Mouse (Mus musculus) lung, embryonic 16.5 days (tissue): Measurements from ENCODE around the gene Tmem151a. TPM values are rescaled to one million over a fixed set of nuclear protein-coding genes. Genes with fewer than 3 reads are reported as not detected.
"Not testable (repeated sequence)": the region's sequence is repeated elsewhere in the genome, so short reads cannot be mapped to it uniquely, and the experiment has no call there.

Source experiments
- ATAC-seq: fragments of 200-750 bp; cut with Nextera tagmentation; 2 replicates; pipeline ENCODE4 v1.8.0; 2017; ENCODE audit warnings: low read depth, mild to moderate bottlenecking, moderate library complexity
- H3K27ac ChIP-seq: fragments of 300-500 bp; sonication (generic); 2 replicates; pipeline ENCODE4 v1.5.1; 2014; ENCODE audit warnings: mild to moderate bottlenecking, control low read depth, low read length
- H3K27me3 ChIP-seq: fragments of 300-500 bp; sonication (generic); 2 replicates; pipeline ENCODE4 v1.6.1; 2014; ENCODE audit warnings: low read depth, low read length, mixed read lengths; ENCODE audit not compliant: control insufficient read depth, insufficient read depth
- H3K36me3 ChIP-seq: fragments of 300-500 bp; sonication (generic); 2 replicates; pipeline ENCODE4 v1.6.1; 2014; ENCODE audit warnings: low read length; ENCODE audit not compliant: control insufficient read depth, insufficient read depth
- H3K4me1 ChIP-seq: fragments of 300-500 bp; sonication (generic); replicated peaks from 2 replicates; pipeline ENCODE4 v1.6.1; 2014; ENCODE audit warnings: low read length, mixed read lengths; ENCODE audit not compliant: control insufficient read depth, insufficient read depth
- H3K4me2 ChIP-seq: fragments of 300-500 bp; sonication (generic); 2 replicates; pipeline ENCODE4 v1.6.1; 2014; ENCODE audit warnings: low read depth, low read length, control low read depth
- H3K4me3 ChIP-seq: fragments of 300-500 bp; sonication (generic); 2 replicates; pipeline ENCODE4 v1.5.1; 2014; ENCODE audit warnings: mild to moderate bottlenecking, low read length, control low read depth
- H3K9ac ChIP-seq: fragments of 300-500 bp; sonication (generic); 2 replicates; pipeline ENCODE4 v1.6.1; 2014; ENCODE audit warnings: low read length, control low read depth
- H3K9me3 ChIP-seq: fragments of 300-500 bp; sonication (generic); 2 replicates; pipeline ENCODE4 v1.6.1; 2016; ENCODE audit warnings: low read length; ENCODE audit not compliant: control insufficient read depth
- WGBS: fragments of 180-500 bp; shearing (Covaris S2); extraction: QIAGEN DNeasy Blood & Tissue Kit; methylation state at CpG from one replicate; pipeline ENCODE4 v1.1.7; 2014; 5-methylcytosine and 5-hydroxymethylcytosine counted together
- polyA plus RNA-seq: library from polyadenylated mRNA; unstranded; fragments of >200 nt; fragmentation: Nextera tagmentation; extraction: Ambion mirVana; gene quantifications from 2 replicates; pipeline ENCODE4 v1.2.1, GENCODE M21; 2015

Gene Tmem151a
- polyA plus RNA-seq, 1 experiment from 2014 or later, result 3.6 TPM

- Histone ChIP-seq H3K9ac (no peak overlapping the region), H3K36me3 (peaks cover 24% of the 10 kb centered on the region), H3K4me1 (peaks cover 12% of the 10 kb centered on the region), H3K9me3 (no peaks in the 10 kb centered on the region), H3K27me3 (peaks cover 3% of the 10 kb centered on the region; the same call in 1 of the 2 replicates), H3K27ac (no peak overlapping the region), H3K4me2 (no peak overlapping the region), H3K4me3 (no peak overlapping the region)
- WGBS, result 7% methylated on average over 9 of the region's 9 CpGs
- no peak for ATAC-seq
These were observed 10.7 kb upstream of the Tmem151a start for GRCm38 (mm10) chr19:5095887-5096474.

- no peak overlapping the region for H3K4me2 ChIP-seq
- no peak overlapping the region for H3K9ac ChIP-seq
- H3K4me3 ChIP-seq, result no peak overlapping the region
- no peak overlapping the region for H3K27ac ChIP-seq
- H3K9me3 ChIP-seq, result no peaks in the 10 kb centered on the region
- peak; percentile 0; the same call in 1 of the 2 replicates for ATAC-seq
- H3K36me3 ChIP-seq, result peaks cover 15% of the 10 kb centered on the region
- WGBS, result 40% methylated on average over 11 of the region's 11 CpGs
- peaks cover 12% of the 10 kb centered on the region for H3K4me1 ChIP-seq
- peaks cover 3% of the 10 kb centered on the region; the same call in 1 of the 2 replicates for H3K27me3 ChIP-seq
These were observed 9.6 kb upstream of the Tmem151a start for GRCm38 (mm10) chr19:5094746-5095417.

GRCm38 (mm10) chr19:5094243-5094632 is 8.9 kb upstream of the Tmem151a start:
- H3K9ac ChIP-seq, result no peak overlapping the region
- peaks cover 14% of the 10 kb centered on the region for H3K36me3 ChIP-seq
- no peak overlapping the region for H3K4me2 ChIP-seq
- no peak overlapping the region for H3K4me3 ChIP-seq
- ATAC-seq, result peak; percentile 69
- peaks cover 3% of the 10 kb centered on the region; the same call in 1 of the 2 replicates for H3K27me3 ChIP-seq
- H3K27ac ChIP-seq, result no peak overlapping the region
- H3K4me1 ChIP-seq, result peaks cover 14% of the 10 kb centered on the region
- 1% methylated on average over 21 of the region's 21 CpGs for WGBS
- no peaks in the 10 kb centered on the region for H3K9me3 ChIP-seq

- no peak overlapping the region for H3K27ac ChIP-seq
- H3K4me3 ChIP-seq, result no peak overlapping the region
- no peaks in the 10 kb centered on the region for H3K9me3 ChIP-seq
- peaks cover 3% of the 10 kb centered on the region; the same call in 1 of the 2 replicates for H3K27me3 ChIP-seq
- no peak overlapping the region for H3K9ac ChIP-seq
- no peak overlapping the region for H3K4me2 ChIP-seq
- WGBS, result 69% methylated on average over 12 of the region's 12 CpGs
- ATAC-seq, result no peak
- H3K36me3 ChIP-seq, result peaks cover 14% of the 10 kb centered on the region
- peaks cover 16% of the 10 kb centered on the region for H3K4me1 ChIP-seq
These were observed 8.3 kb upstream of the Tmem151a start for GRCm38 (mm10) chr19:5093481-5094242.

GRCm38 (mm10) chr19:5092083-5092482 is 6.8 kb upstream of the Tmem151a start:
- no peaks in the 10 kb centered on the region for H3K9me3 ChIP-seq
- 82% methylated on average over 10 of the region's 10 CpGs for WGBS
- no peak for ATAC-seq
- no peak overlapping the region for H3K27ac ChIP-seq
- no peak overlapping the region for H3K9ac ChIP-seq
- H3K4me1 ChIP-seq, result peaks cover 11% of the 10 kb centered on the region
- no peak overlapping the region for H3K4me3 ChIP-seq
- peaks cover 14% of the 10 kb centered on the region for H3K36me3 ChIP-seq
- H3K27me3 ChIP-seq, result peaks cover 3% of the 10 kb centered on the region; the same call in 1 of the 2 replicates
- no peak overlapping the region for H3K4me2 ChIP-seq

GRCm38 (mm10) chr19:5089324-5089723 is 4.0 kb upstream of the Tmem151a start:
- H3K4me3 ChIP-seq, result peak overlapping the region; percentile 75
- H3K36me3 ChIP-seq, result peaks cover 14% of the 10 kb centered on the region
- peaks cover 21% of the 10 kb centered on the region for H3K27me3 ChIP-seq
- H3K4me2 ChIP-seq, result peak overlapping the region; percentile 93
- H3K27ac ChIP-seq, result no peak overlapping the region
- H3K4me1 ChIP-seq, result peaks cover 13% of the 10 kb centered on the region
- ATAC-seq, result no peak
- H3K9me3 ChIP-seq, result no peaks in the 10 kb centered on the region
- 89% methylated on average over 4 of the region's 4 CpGs for WGBS
- H3K9ac ChIP-seq, result peak overlapping the region; percentile 75

GRCm38 (mm10) chr19:5087884-5088728 is 2.8 kb upstream of the Tmem151a start, which contains the start of gene Yif1a:
Gene Yif1a (plus strand): TSS chr19:5088538.
- Histone ChIP-seq H3K4me3 (peak within 1 kb of the TSS; percentile 75), H3K9ac (peak within 1 kb of the TSS; percentile 75), H3K9me3 (no peaks in the 10 kb centered on the region), H3K4me1 (peaks cover 13% of the 10 kb centered on the region), H3K27me3 (peaks cover 33% of the 10 kb centered on the region), H3K36me3 (peaks cover 14% of the 10 kb centered on the region), H3K4me2 (peak within 1 kb of the TSS; percentile 93), H3K27ac (peak within 1 kb of the TSS; percentile 88)
- ATAC-seq, result peak; percentile 93
- under 1% methylated on average over 58 of the region's 58 CpGs for WGBS

GRCm38 (mm10) chr19:5086533-5086932 is 1.2 kb upstream of the Tmem151a start:
- not testable (repeated sequence) for H3K9ac ChIP-seq, H3K9me3 ChIP-seq, ATAC-seq, H3K4me2 ChIP-seq, H3K27ac ChIP-seq, H3K36me3 ChIP-seq, H3K4me3 ChIP-seq
- peaks cover 48% of the 10 kb centered on the region for H3K27me3 ChIP-seq
- peaks cover 13% of the 10 kb centered on the region for H3K4me1 ChIP-seq
- WGBS, result 54% methylated on average over 4 of the region's 4 CpGs
